Mouse (Mus musculus): ENCODE measurements around the gene Mxd4. TPM values are rescaled to one million over a fixed set of nuclear protein-coding genes. Genes with fewer than 3 reads are reported as not detected.

The Mxd4 gene
- polyA plus RNA-seq (2015; fragmentation: Nextera tagmentation; extraction: Ambion mirVana), result 28.7 and 34.7 TPM in 2 replicates

- H3K27ac ChIP-seq, result peak within 1 kb of the TSS; percentile 93
- H3K4me3 ChIP-seq (replicated peaks), result peak within 1 kb of the TSS; percentile 89
- under 1% methylated on average over 58 of the region's 60 CpGs for WGBS
- no peaks in the 10 kb centered on the region for H3K27me3 ChIP-seq (replicated peaks)
- peak; percentile 98 for ATAC-seq (ENCODE audit: insufficient read depth, low FRiP score, low read depth)
- peak within 1 kb of the TSS; percentile 72 for H3K9ac ChIP-seq
- peaks cover 45% of the 10 kb centered on the region for H3K4me1 ChIP-seq
- peak within 1 kb of the TSS; percentile 84 for H3K4me2 ChIP-seq
- H3K9me3 ChIP-seq, result no peaks in the 10 kb centered on the region
- H3K36me3 ChIP-seq, result no peaks in the 10 kb centered on the region
These were observed at the start of gene Mxd4 for GRCm38 (mm10) chr5:34187601-34188316. Gene Mxd4 (minus strand): TSS chr5:34187720.

- Histone ChIP-seq H3K27me3 (replicated peaks) (no peaks in the 10 kb centered on the region), H3K4me2 (no peak overlapping the region), H3K9me3 (no peaks in the 10 kb centered on the region), H3K4me1 (no peaks in the 10 kb centered on the region), H3K27ac (no peak overlapping the region), H3K9ac (no peak overlapping the region), H3K36me3 (no peaks in the 10 kb centered on the region), H3K4me3 (replicated peaks) (no peak overlapping the region)
- 51% methylated on average over 10 of the region's 10 CpGs for WGBS
- ATAC-seq (ENCODE audit: insufficient read depth, low FRiP score, low read depth), result no peak
These were observed 48.4 kb upstream of the Mxd4 start for GRCm38 (mm10) chr5:34235898-34236420.

- no peaks in the 10 kb centered on the region for H3K27me3 ChIP-seq (replicated peaks)
- H3K9me3 ChIP-seq, result no peaks in the 10 kb centered on the region
- no peaks in the 10 kb centered on the region for H3K4me1 ChIP-seq
- no peak for ATAC-seq (ENCODE audit: insufficient read depth, low FRiP score, low read depth)
- H3K4me2 ChIP-seq, result no peak overlapping the region
- H3K9ac ChIP-seq, result no peak overlapping the region
- H3K27ac ChIP-seq, result no peak overlapping the region
- 61% methylated on average over 4 of the region's 4 CpGs for WGBS
- no peaks in the 10 kb centered on the region for H3K36me3 ChIP-seq
- no peak overlapping the region for H3K4me3 ChIP-seq (replicated peaks)
These were observed 47.5 kb upstream of the Mxd4 start for GRCm38 (mm10) chr5:34235056-34235455.

GRCm38 (mm10) chr5:34233221-34233515, 45.6 kb upstream of the Mxd4 start:
- H3K9me3 ChIP-seq, result no peaks in the 10 kb centered on the region
- 84% methylated on average over 6 of the region's 6 CpGs for WGBS

GRCm38 (mm10) chr5:34232481-34233220, 45.1 kb upstream of the Mxd4 start:
- no peak overlapping the region for H3K4me3 ChIP-seq (replicated peaks)
- no peak overlapping the region for H3K4me2 ChIP-seq
- no peak overlapping the region for H3K9ac ChIP-seq
- 67% methylated on average over 8 of the region's 8 CpGs for WGBS
- H3K27ac ChIP-seq, result no peak overlapping the region
- no peaks in the 10 kb centered on the region for H3K4me1 ChIP-seq
- H3K27me3 ChIP-seq (replicated peaks), result no peaks in the 10 kb centered on the region
- ATAC-seq (ENCODE audit: insufficient read depth, low FRiP score, low read depth), result no peak
- H3K36me3 ChIP-seq, result no peaks in the 10 kb centered on the region
- no peaks in the 10 kb centered on the region for H3K9me3 ChIP-seq

More at GRCm38 (mm10) chr5:34233221-34233515, 45.6 kb upstream of the Mxd4 start:
- no peak overlapping the region for H3K9ac ChIP-seq
- no peaks in the 10 kb centered on the region for H3K27me3 ChIP-seq (replicated peaks)
- H3K4me3 ChIP-seq (replicated peaks), result no peak overlapping the region
- H3K36me3 ChIP-seq, result no peaks in the 10 kb centered on the region
- no peak overlapping the region for H3K4me2 ChIP-seq
- H3K27ac ChIP-seq, result no peak overlapping the region
- H3K4me1 ChIP-seq, result no peaks in the 10 kb centered on the region
- no peak for ATAC-seq (ENCODE audit: insufficient read depth, low FRiP score, low read depth)

- Histone ChIP-seq H3K4me3 (replicated peaks) (no peak overlapping the region), H3K9ac (no peak overlapping the region), H3K9me3 (no peaks in the 10 kb centered on the region), H3K27ac (no peak overlapping the region), H3K4me2 (no peak overlapping the region), H3K36me3 (no peaks in the 10 kb centered on the region), H3K27me3 (replicated peaks) (no peaks in the 10 kb centered on the region), H3K4me1 (no peaks in the 10 kb centered on the region)
- ATAC-seq (ENCODE audit: insufficient read depth, low FRiP score, low read depth), result no peak
- WGBS, result 77% methylated on average over 6 of the region's 6 CpGs
These were observed 44.4 kb upstream of the Mxd4 start for GRCm38 (mm10) chr5:34231901-34232300.

GRCm38 (mm10) chr5:34230599-34231485, 43.3 kb upstream of the Mxd4 start:
- H3K36me3 ChIP-seq, result no peaks in the 10 kb centered on the region
- no peak overlapping the region for H3K27ac ChIP-seq
- no peak overlapping the region for H3K4me2 ChIP-seq
- ATAC-seq (ENCODE audit: insufficient read depth, low FRiP score, low read depth), result no peak
- H3K27me3 ChIP-seq (replicated peaks), result no peaks in the 10 kb centered on the region
- no peak overlapping the region for H3K4me3 ChIP-seq (replicated peaks)
- H3K9ac ChIP-seq, result no peak overlapping the region
- WGBS, result 64% methylated on average over 9 of the region's 9 CpGs
- no peaks in the 10 kb centered on the region for H3K9me3 ChIP-seq
- H3K4me1 ChIP-seq, result no peaks in the 10 kb centered on the region

- ATAC-seq (ENCODE audit: insufficient read depth, low FRiP score, low read depth), result no peak
- WGBS, result 89% methylated on average over 5 of the region's 5 CpGs
These were observed 42.0 kb upstream of the Mxd4 start for GRCm38 (mm10) chr5:34229503-34229902.

GRCm38 (mm10) chr5:34225516-34225915, 38.0 kb upstream of the Mxd4 start:
- no peaks in the 10 kb centered on the region for H3K36me3 ChIP-seq
- no peak overlapping the region for H3K4me3 ChIP-seq (replicated peaks)
- H3K4me1 ChIP-seq, result no peaks in the 10 kb centered on the region
- no peak overlapping the region for H3K9ac ChIP-seq
- no peak for ATAC-seq (ENCODE audit: insufficient read depth, low FRiP score, low read depth)
- no peaks in the 10 kb centered on the region for H3K9me3 ChIP-seq
- WGBS, result 92% methylated on average over 2 of the region's 2 CpGs
- no peaks in the 10 kb centered on the region for H3K27me3 ChIP-seq (replicated peaks)
- no peak overlapping the region for H3K27ac ChIP-seq
- H3K4me2 ChIP-seq, result no peak overlapping the region

More at GRCm38 (mm10) chr5:34229503-34229902, 42.0 kb upstream of the Mxd4 start:
- Histone ChIP-seq H3K9me3 (no peaks in the 10 kb centered on the region), H3K4me3 (replicated peaks) (no peak overlapping the region), H3K4me1 (no peaks in the 10 kb centered on the region), H3K27ac (no peak overlapping the region), H3K4me2 (no peak overlapping the region), H3K36me3 (no peaks in the 10 kb centered on the region), H3K27me3 (replicated peaks) (no peaks in the 10 kb centered on the region), H3K9ac (no peak overlapping the region)

- Histone ChIP-seq H3K9ac (no peak overlapping the region), H3K27ac (no peak overlapping the region), H3K4me3 (replicated peaks) (no peak overlapping the region), H3K36me3 (no peaks in the 10 kb centered on the region), H3K27me3 (replicated peaks) (no peaks in the 10 kb centered on the region), H3K4me2 (no peak overlapping the region), H3K9me3 (no peaks in the 10 kb centered on the region), H3K4me1 (no peaks in the 10 kb centered on the region)
- 81% methylated on average over 5 of the region's 5 CpGs for whole genome bisulfite sequencing
- ATAC-seq (ENCODE audit: insufficient read depth, low FRiP score, low read depth), result no peak
These were observed 37.0 kb upstream of the Mxd4 start for GRCm38 (mm10) chr5:34224515-34224914.

- no peaks in the 10 kb centered on the region; the same call in 1 of the 2 replicates for H3K4me1 ChIP-seq
- ATAC-seq (ENCODE audit: insufficient read depth, low FRiP score, low read depth), result no peak
- no peak overlapping the region for H3K4me3 ChIP-seq (replicated peaks)
- no peaks in the 10 kb centered on the region for H3K36me3 ChIP-seq
- no peaks in the 10 kb centered on the region for H3K9me3 ChIP-seq
- 58% methylated on average over 4 of the region's 4 CpGs for WGBS
- no peak overlapping the region for H3K27ac ChIP-seq
- H3K27me3 ChIP-seq (replicated peaks), result no peaks in the 10 kb centered on the region
- H3K9ac ChIP-seq, result no peak overlapping the region
- no peak overlapping the region for H3K4me2 ChIP-seq
These were observed 32.5 kb upstream of the Mxd4 start for GRCm38 (mm10) chr5:34220001-34220400.
